Mouse (Mus musculus): ENCODE results near the gene 2900026A02Rik. TPM values are rescaled to one million over a fixed set of nuclear protein-coding genes. Genes with fewer than 3 reads are reported as not detected.

2900026A02Rik gene
- polyA plus RNA-seq, 1 experiment from 2014 or later: 1.2 TPM

DNA sequence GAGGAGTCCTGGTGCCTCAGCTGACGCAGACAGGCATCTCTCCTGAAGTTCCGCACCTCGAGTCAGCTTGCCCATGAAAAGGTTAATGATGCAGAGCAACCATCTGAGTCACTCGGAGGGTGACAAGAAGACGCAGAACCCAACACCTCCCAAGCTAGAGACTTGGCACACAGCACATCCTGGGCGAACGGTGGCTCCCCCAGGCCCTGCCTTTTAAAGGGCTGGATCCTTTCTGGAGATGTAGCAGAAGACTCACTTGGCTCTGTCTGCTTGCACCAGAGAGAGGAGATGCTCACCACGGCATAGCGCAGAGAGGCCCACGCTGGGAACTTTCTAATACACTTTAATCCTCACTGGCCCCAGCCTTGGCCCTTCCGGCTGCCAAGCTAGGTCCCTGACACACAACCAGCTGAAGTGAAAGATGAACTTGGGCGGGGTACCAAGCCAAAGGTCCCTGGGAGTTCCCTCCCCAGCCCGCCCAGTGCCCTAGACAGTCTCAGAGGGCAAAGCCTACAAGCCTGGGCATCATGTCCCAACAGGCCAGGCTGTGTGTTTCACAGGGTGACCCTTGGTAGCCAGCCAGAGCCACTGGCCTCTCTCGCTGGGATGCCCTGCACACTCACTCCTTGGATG is 4.6 kb downstream of the 2900026A02Rik start:
- H3K4me1 ChIP-seq (ENCODE audit: control insufficient read depth, insufficient read depth, low read length): peaks cover 5% of the 10 kb centered on the region
- H3K9ac ChIP-seq (ENCODE audit: low read length): no peak overlapping the region
- no peak for DNase-seq (ENCODE audit: low spot score, missing footprints)
- no peaks in the 10 kb centered on the region for H3K27me3 ChIP-seq (ENCODE audit: control insufficient read depth, insufficient read depth, low read length)
- no peaks in the 10 kb centered on the region for H3K36me3 ChIP-seq (ENCODE audit: control insufficient read depth, insufficient read depth, low read length)
- ATAC-seq (ENCODE audit: low FRiP score): no peak
- H3K27ac ChIP-seq (ENCODE audit: low read depth, low read length): no peak overlapping the region
- 83% methylated on average over 14 of the region's 14 CpGs for WGBS
- no peak overlapping the region for H3K4me3 ChIP-seq (ENCODE audit: low read depth, low read length)
- no peaks in the 10 kb centered on the region for H3K9me3 ChIP-seq (ENCODE audit: control insufficient read depth, low read length)
- H3K4me2 ChIP-seq: no peak overlapping the region

DNA sequence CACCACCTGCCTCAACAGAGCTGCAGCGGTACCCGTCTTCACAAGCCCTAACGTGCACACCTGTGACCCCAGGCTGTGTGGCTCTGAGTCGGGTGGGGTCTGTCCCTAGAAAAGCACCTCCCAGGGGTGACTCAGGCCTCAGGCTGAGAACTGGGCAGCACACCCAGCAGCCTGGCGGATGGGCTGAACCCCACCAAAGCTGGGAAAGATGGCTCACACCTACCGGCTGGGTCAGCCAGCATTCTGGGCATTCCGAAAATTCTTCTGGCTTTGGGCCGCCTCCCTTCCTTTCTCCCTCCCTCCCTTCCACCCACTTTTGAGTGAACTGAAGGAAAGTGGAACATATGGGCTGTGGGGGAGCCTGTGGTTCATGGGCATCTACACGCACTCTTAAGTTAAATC is 5.4 kb downstream of the 2900026A02Rik start:
- no peak overlapping the region for H3K9ac ChIP-seq (ENCODE audit: low read length)
- ATAC-seq (ENCODE audit: low FRiP score): no peak
- 81% methylated on average over 8 of the region's 9 CpGs for WGBS
- no peak overlapping the region for H3K4me2 ChIP-seq
- H3K36me3 ChIP-seq (ENCODE audit: control insufficient read depth, insufficient read depth, low read length): no peaks in the 10 kb centered on the region
- no peak overlapping the region for H3K27ac ChIP-seq (ENCODE audit: low read depth, low read length)
- no peaks in the 10 kb centered on the region for H3K9me3 ChIP-seq (ENCODE audit: control insufficient read depth, low read length)
- no peaks in the 10 kb centered on the region for H3K27me3 ChIP-seq (ENCODE audit: control insufficient read depth, insufficient read depth, low read length)
- no peak overlapping the region for H3K4me3 ChIP-seq (ENCODE audit: low read depth, low read length)
- DNase-seq (ENCODE audit: low spot score, missing footprints): peak; percentile 49
- peaks cover 2% of the 10 kb centered on the region for H3K4me1 ChIP-seq (ENCODE audit: control insufficient read depth, insufficient read depth, low read length)

- no peak overlapping the region for H3K27ac ChIP-seq (ENCODE audit: low read depth, low read length)
- H3K4me1 ChIP-seq (ENCODE audit: control insufficient read depth, insufficient read depth, low read length): no peaks in the 10 kb centered on the region
- no peak overlapping the region for H3K9ac ChIP-seq (ENCODE audit: low read length)
- no peak for DNase-seq (ENCODE audit: low spot score, missing footprints)
- 76% methylated on average over 11 of the region's 11 CpGs for WGBS
- no peak overlapping the region for H3K4me3 ChIP-seq (ENCODE audit: low read depth, low read length)
- no peak for ATAC-seq (ENCODE audit: low FRiP score)
- H3K27me3 ChIP-seq (ENCODE audit: control insufficient read depth, insufficient read depth, low read length): no peaks in the 10 kb centered on the region
- H3K36me3 ChIP-seq (ENCODE audit: control insufficient read depth, insufficient read depth, low read length): no peaks in the 10 kb centered on the region
- no peaks in the 10 kb centered on the region for H3K9me3 ChIP-seq (ENCODE audit: control insufficient read depth, low read length)
- no peak overlapping the region for H3K4me2 ChIP-seq
These were observed 6.6 kb downstream of the 2900026A02Rik start for GRCm38 (mm10) chr5:113214455-113214854.

DNA sequence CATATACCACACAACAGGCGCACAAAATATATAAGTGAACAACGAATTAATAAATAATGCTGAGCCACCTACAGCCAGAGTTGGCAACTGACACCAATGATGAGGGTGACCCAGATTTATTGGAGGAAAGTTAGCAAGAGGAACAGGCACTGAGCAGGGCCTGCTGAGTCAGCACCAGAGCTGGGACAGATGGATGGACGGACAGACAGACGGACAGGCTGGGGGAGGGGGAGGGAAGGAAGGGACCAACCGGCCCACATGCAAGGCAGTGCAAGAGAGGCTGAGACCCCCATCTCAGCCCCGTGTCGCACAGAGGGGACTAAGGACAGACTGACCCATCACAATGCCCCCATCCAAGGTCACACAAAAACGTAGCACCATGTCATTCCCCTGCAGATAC is 7.0 kb downstream of the 2900026A02Rik start:
- Histone ChIP-seq H3K4me1 (ENCODE audit: control insufficient read depth, insufficient read depth, low read length) (no peaks in the 10 kb centered on the region), H3K27me3 (ENCODE audit: control insufficient read depth, insufficient read depth, low read length) (no peaks in the 10 kb centered on the region), H3K36me3 (ENCODE audit: control insufficient read depth, insufficient read depth, low read length) (no peaks in the 10 kb centered on the region), H3K27ac (ENCODE audit: low read depth, low read length) (no peak overlapping the region), H3K4me2 (no peak overlapping the region), H3K9ac (ENCODE audit: low read length) (no peak overlapping the region), H3K4me3 (ENCODE audit: low read depth, low read length) (no peak overlapping the region), H3K9me3 (ENCODE audit: control insufficient read depth, low read length) (no peaks in the 10 kb centered on the region)
- WGBS: 96% methylated on average over 8 of the region's 8 CpGs
- ATAC-seq (ENCODE audit: low FRiP score) (no peak), DNase-seq (ENCODE audit: low spot score, missing footprints) (peak; percentile 35)

GRCm38 (mm10) chr5:113212156-113212835 is 8.7 kb downstream of the 2900026A02Rik start:
- Histone ChIP-seq H3K36me3 (ENCODE audit: control insufficient read depth, insufficient read depth, low read length) (no peaks in the 10 kb centered on the region), H3K4me3 (ENCODE audit: low read depth, low read length) (no peak overlapping the region), H3K9me3 (ENCODE audit: control insufficient read depth, low read length) (no peaks in the 10 kb centered on the region), H3K4me2 (no peak overlapping the region), H3K27me3 (ENCODE audit: control insufficient read depth, insufficient read depth, low read length) (no peaks in the 10 kb centered on the region), H3K9ac (ENCODE audit: low read length) (no peak overlapping the region), H3K27ac (ENCODE audit: low read depth, low read length) (no peak overlapping the region), H3K4me1 (ENCODE audit: control insufficient read depth, insufficient read depth, low read length) (no peaks in the 10 kb centered on the region)
- 87% methylated on average over 10 of the region's 10 CpGs for WGBS
- ATAC-seq (ENCODE audit: low FRiP score) (no peak), DNase-seq (ENCODE audit: low spot score, missing footprints) (no peak)

DNA sequence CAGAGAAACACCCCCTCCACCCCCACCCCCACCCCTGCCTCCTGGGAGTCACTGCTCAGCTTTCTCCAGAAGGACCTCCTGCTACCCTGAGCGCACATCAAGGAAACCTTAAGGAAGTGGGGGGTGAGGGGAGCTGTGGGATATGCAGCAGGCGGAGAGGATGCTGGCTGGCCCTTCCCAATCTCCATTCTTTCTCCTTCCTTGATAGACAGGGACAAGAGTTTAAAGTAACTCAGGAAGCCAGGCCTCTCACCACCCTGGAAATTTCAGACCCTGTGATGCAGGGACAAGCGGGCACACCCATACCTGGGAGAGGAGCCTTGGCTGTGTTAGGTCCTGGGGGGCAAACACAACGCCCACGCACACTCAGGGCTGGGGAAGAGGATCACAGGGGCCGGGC is 10.7 kb downstream of the 2900026A02Rik start:
- Histone ChIP-seq H3K27me3 (ENCODE audit: control insufficient read depth, insufficient read depth, low read length) (no peaks in the 10 kb centered on the region), H3K9ac (ENCODE audit: low read length) (no peak overlapping the region), H3K4me3 (ENCODE audit: low read depth, low read length) (no peak overlapping the region), H3K27ac (ENCODE audit: low read depth, low read length) (no peak overlapping the region), H3K4me2 (no peak overlapping the region), H3K36me3 (ENCODE audit: control insufficient read depth, insufficient read depth, low read length) (no peaks in the 10 kb centered on the region), H3K9me3 (ENCODE audit: control insufficient read depth, low read length) (no peaks in the 10 kb centered on the region), H3K4me1 (ENCODE audit: control insufficient read depth, insufficient read depth, low read length) (no peaks in the 10 kb centered on the region)
- ATAC-seq (ENCODE audit: low FRiP score): no peak
- peak; percentile 74 for DNase-seq (ENCODE audit: low spot score, missing footprints)
- WGBS: 80% methylated on average over 6 of the region's 6 CpGs

- H3K27me3 ChIP-seq (ENCODE audit: control insufficient read depth, insufficient read depth, low read length): no peaks in the 10 kb centered on the region
- no peaks in the 10 kb centered on the region for H3K4me1 ChIP-seq (ENCODE audit: control insufficient read depth, insufficient read depth, low read length)
- no peak for ATAC-seq (ENCODE audit: low FRiP score)
- no peaks in the 10 kb centered on the region for H3K36me3 ChIP-seq (ENCODE audit: control insufficient read depth, insufficient read depth, low read length)
- WGBS: 91% methylated on average over 13 of the region's 13 CpGs
- no peak overlapping the region for H3K9ac ChIP-seq (ENCODE audit: low read length)
- H3K27ac ChIP-seq (ENCODE audit: low read depth, low read length): no peak overlapping the region
- no peak overlapping the region for H3K4me2 ChIP-seq
- peak; percentile 75 for DNase-seq (ENCODE audit: low spot score, missing footprints)
- H3K9me3 ChIP-seq (ENCODE audit: control insufficient read depth, low read length): no peaks in the 10 kb centered on the region
- no peak overlapping the region for H3K4me3 ChIP-seq (ENCODE audit: low read depth, low read length)
These were observed 11.1 kb downstream of the 2900026A02Rik start for GRCm38 (mm10) chr5:113209898-113210297.

DNA sequence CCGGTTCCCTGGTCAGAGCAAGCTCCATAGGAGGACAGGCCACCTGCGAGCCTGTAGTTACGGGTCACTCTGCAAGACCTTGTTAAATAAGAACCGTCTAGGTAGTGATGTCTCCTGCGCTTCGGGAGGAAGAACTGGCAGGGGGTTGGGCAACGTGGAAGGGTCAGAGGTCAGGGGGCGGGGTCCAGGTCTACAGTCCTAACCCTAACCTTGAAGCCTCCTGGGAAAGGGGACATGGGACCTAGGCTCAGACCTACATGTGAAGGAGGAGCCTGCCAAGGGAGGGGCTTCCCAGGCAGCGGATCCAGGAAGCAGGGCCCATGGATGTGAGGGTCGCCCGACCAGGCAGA is 11.7 kb downstream of the 2900026A02Rik start:
- H3K4me1 ChIP-seq (ENCODE audit: control insufficient read depth, insufficient read depth, low read length): no peaks in the 10 kb centered on the region
- H3K9me3 ChIP-seq (ENCODE audit: control insufficient read depth, low read length): no peaks in the 10 kb centered on the region
- H3K27ac ChIP-seq (ENCODE audit: low read depth, low read length): 0 out of 2 replicates have a peak overlapping the region, but pooled peaks have one; percentile 21
- H3K4me2 ChIP-seq: no peak overlapping the region
- 60% methylated on average over 11 of the region's 11 CpGs for WGBS
- H3K9ac ChIP-seq (ENCODE audit: low read length): no peak overlapping the region
- H3K36me3 ChIP-seq (ENCODE audit: control insufficient read depth, insufficient read depth, low read length): no peaks in the 10 kb centered on the region
- DNase-seq (ENCODE audit: low spot score, missing footprints) (peak; percentile 81), ATAC-seq (ENCODE audit: low FRiP score) (peak; percentile 19; the same call in 1 of the 2 replicates)
- no peaks in the 10 kb centered on the region for H3K27me3 ChIP-seq (ENCODE audit: control insufficient read depth, insufficient read depth, low read length)
- no peak overlapping the region for H3K4me3 ChIP-seq (ENCODE audit: low read depth, low read length)

DNA sequence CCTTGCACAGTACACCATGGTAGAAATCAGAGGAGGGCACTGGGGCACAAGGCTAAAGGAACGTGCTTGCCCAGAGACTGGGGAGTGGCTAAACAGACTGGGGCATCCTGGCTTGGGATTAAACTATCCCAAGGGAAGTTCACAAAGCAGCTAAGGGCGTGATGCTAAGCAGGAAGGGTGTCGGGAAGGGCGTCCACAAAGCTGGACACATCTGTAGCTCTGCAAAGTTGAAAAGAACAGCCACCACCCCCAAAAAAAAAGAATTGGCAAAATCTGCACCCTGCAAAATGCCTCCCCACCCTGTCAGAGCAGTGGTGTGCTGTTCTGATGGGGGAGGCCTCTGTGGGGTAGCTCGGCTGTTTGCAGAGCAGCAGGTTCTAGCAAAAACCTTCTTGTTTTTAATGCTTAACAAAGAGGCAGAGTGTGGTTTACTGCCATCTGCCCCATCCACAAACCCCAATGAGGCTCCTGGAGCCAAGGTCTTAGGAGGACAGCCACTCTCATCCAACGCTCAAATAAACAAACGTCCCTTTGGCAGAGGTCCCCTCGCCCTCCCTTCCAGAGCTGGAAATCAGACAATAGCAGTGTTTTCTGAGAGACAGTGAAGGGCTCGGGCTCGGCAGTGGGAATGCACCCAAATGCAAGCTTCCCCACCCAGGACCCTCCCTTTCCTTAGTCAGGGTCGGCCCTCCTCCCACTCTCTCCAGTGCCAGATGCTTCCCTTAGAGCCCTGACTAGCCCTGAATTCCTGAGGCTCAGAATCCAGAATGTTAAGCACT is 12.2 kb downstream of the 2900026A02Rik start:
- Histone ChIP-seq H3K4me2 (no peak overlapping the region), H3K4me1 (ENCODE audit: control insufficient read depth, insufficient read depth, low read length) (no peaks in the 10 kb centered on the region), H3K27ac (ENCODE audit: low read depth, low read length) (0 out of 2 replicates have a peak overlapping the region, but pooled peaks have one; percentile 21), H3K4me3 (ENCODE audit: low read depth, low read length) (no peak overlapping the region), H3K9ac (ENCODE audit: low read length) (no peak overlapping the region), H3K27me3 (ENCODE audit: control insufficient read depth, insufficient read depth, low read length) (no peaks in the 10 kb centered on the region), H3K36me3 (ENCODE audit: control insufficient read depth, insufficient read depth, low read length) (no peaks in the 10 kb centered on the region), H3K9me3 (ENCODE audit: control insufficient read depth, low read length) (no peaks in the 10 kb centered on the region)
- 0 out of 2 replicates have a peak, but pooled peaks have one; percentile 7 for ATAC-seq (ENCODE audit: low FRiP score)
- 47% methylated on average over 11 of the region's 11 CpGs for WGBS
- peak; percentile 78 for DNase-seq (ENCODE audit: low spot score, missing footprints)
